19 mouse cellular contexts compared by ENCODE assay signal in the genomic region with DNA sequence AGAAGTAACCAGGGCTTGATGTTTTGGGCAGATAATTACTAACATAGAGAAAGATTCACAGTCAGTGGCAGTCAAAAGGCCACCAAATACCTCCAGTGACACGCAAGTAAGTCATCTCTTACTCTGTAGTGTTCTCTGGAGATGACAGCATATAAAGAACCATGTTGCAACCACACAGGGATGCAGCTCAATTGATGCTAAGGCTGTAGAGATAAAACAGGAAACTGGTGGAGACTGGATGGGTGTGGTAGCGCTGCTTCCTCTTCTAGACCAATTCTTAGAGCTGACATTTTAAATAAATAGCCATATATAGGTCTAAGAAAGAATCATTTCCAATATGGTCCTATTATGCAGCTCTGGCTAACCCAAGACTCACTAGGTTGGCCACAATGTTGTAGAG.
"Had no signal": no experiment of that assay in that cellular context is flagged by ENCODE, and none has a peak within 500 bp of the region (broad histone marks: within the 10 kb centered on the region; RNA-seq: fewer than 3 reads in every experiment).

No protein-coding gene starts in this region.

- H3K36me3 ChIP-seq: liver, embryonic 13.5 days; midbrain, embryonic 12.5 days; midbrain, embryonic 15.5 days had no signal

- ATAC-seq: midbrain, embryonic 15.5 days had no signal

- H3K9ac ChIP-seq: liver, embryonic 13.5 days; lung, embryonic 14.5 days; midbrain, embryonic 12.5 days; midbrain, embryonic 15.5 days had no signal

- H3K9me3 ChIP-seq: liver, embryonic 13.5 days; midbrain, embryonic 12.5 days; midbrain, embryonic 15.5 days had no signal

- H3K27me3 ChIP-seq: liver, embryonic 13.5 days; midbrain, embryonic 12.5 days; midbrain, embryonic 15.5 days had no signal

- H3K4me2 ChIP-seq: liver, embryonic 13.5 days; lung, embryonic 14.5 days; midbrain, embryonic 12.5 days; midbrain, embryonic 15.5 days had no signal

- H3K27ac ChIP-seq: layer of hippocampus, adult 2 months; liver, embryonic 13.5 days; midbrain, embryonic 12.5 days; midbrain, embryonic 15.5 days; stomach, postnatal 0 days had no signal

- H3K4me1 ChIP-seq: liver, embryonic 13.5 days; midbrain, embryonic 12.5 days; midbrain, embryonic 15.5 days had no signal

- H3K4me3 ChIP-seq: layer of hippocampus, adult 2 months; liver, embryonic 13.5 days; midbrain, embryonic 12.5 days; midbrain, embryonic 15.5 days; myocyte had no signal

- DNase-seq: kidney, adult 18-20 months; kidney, adult 9 months; kidney, postnatal 14 days; layer of hippocampus, adult 9-11 months; liver, embryonic 13.5 days; lung, embryonic 14.5 days; lung, postnatal 10 days; lung, postnatal 36 days; right cerebral cortex, adult 18-20 months; right cerebral cortex, postnatal 14 days; right cerebral cortex, postnatal 4 days; thymus, adult 2 months; thymus, postnatal 14 days; thymus, postnatal 4 days had no signal
